Mouse (Mus musculus) myocyte (in vitro differentiated cells): ENCODE measurements around the gene Stk25. TPM values are rescaled to one million over a fixed set of nuclear protein-coding genes. Genes with fewer than 3 reads are reported as not detected.

Experiments used
- H3K27me3 ChIP-seq: one replicate; pipeline ENCODE4 v1.6.1; 2011; ENCODE audit not compliant: control insufficient read depth, insufficient read depth, insufficient read length
- H3K36me3 ChIP-seq: one replicate; pipeline ENCODE4 v1.6.1; 2011; ENCODE audit not compliant: control insufficient read depth, insufficient read depth
- H3K4me2 ChIP-seq: one replicate; pipeline ENCODE4 v1.6.1; 2011; ENCODE audit warnings: low read depth, control low read depth
- H3K4me3 ChIP-seq: one replicate; pipeline ENCODE4 v1.5.1; 2011; ENCODE audit warnings: mild to moderate bottlenecking, control low read depth, moderate library complexity
- H3K79me2 ChIP-seq: one replicate; pipeline ENCODE4 v1.6.1; 2011; ENCODE audit not compliant: control insufficient read depth, insufficient read depth
- H3ac ChIP-seq: one replicate; pipeline ENCODE4 v1.6.1; 2011; ENCODE audit not compliant: control insufficient read depth, insufficient read length
- CEBPB ChIP-seq: IDR thresholded peaks from 2 replicates; pipeline ENCODE4 v1.6.1; 2011; ENCODE audit warnings: mild to moderate bottlenecking, moderate library complexity; ENCODE audit not compliant: poor library complexity, insufficient read depth, severe bottlenecking
- E2F4 ChIP-seq: IDR thresholded peaks from one replicate; pipeline ENCODE4 v1.6.1; 2011; ENCODE audit warnings: mild to moderate bottlenecking, control low read depth, moderate library complexity; ENCODE audit not compliant: insufficient read depth
- MAX ChIP-seq: IDR thresholded peaks from one replicate; pipeline ENCODE4 v1.6.1; 2011; ENCODE audit warnings: low read depth, mild to moderate bottlenecking, control low read depth
- MYOD1 ChIP-seq, 3 experiments: IDR thresholded peaks; one replicate each; pipeline ENCODE4 v1.6.1; 2011; ENCODE audit warnings: control low read depth in 2 of 3, low read depth in 2 of 3, mild to moderate bottlenecking in 2 of 3, moderate library complexity in 1 of 3; ENCODE audit not compliant: insufficient read length in 2 of 3, control insufficient read depth in 1 of 3
- MYOG ChIP-seq, 3 experiments: IDR thresholded peaks; one replicate each; pipeline ENCODE4 v1.6.1; 2011; ENCODE audit warnings: control low read depth in 2 of 3, low read depth in 2 of 3, mild to moderate bottlenecking in 2 of 3; ENCODE audit not compliant: insufficient read length in 2 of 3, control insufficient read depth in 1 of 3, insufficient read depth in 1 of 3
- POLR2A ChIP-seq: IDR thresholded peaks from one replicate; pipeline ENCODE4 v1.6.1; 2011; ENCODE audit warnings: low read depth, mild to moderate bottlenecking, control low read depth, moderate library complexity; ENCODE audit not compliant: insufficient read length
- POLR2AphosphoS2 ChIP-seq: IDR thresholded peaks from one replicate; pipeline ENCODE4 v1.6.1; 2011; ENCODE audit warnings: low read depth, control low read depth; ENCODE audit not compliant: insufficient read length
- REST ChIP-seq: IDR thresholded peaks from one replicate; pipeline ENCODE4 v1.6.1; 2011; ENCODE audit warnings: mild to moderate bottlenecking, control low read depth, moderate library complexity; ENCODE audit not compliant: insufficient read depth, insufficient read length
- SRF ChIP-seq: IDR thresholded peaks from one replicate; pipeline ENCODE4 v1.6.1; 2011; ENCODE audit warnings: low read depth; ENCODE audit not compliant: control insufficient read depth, insufficient read length
- TCF12 ChIP-seq: IDR thresholded peaks from one replicate; pipeline ENCODE4 v1.6.1; 2011; ENCODE audit warnings: mild to moderate bottlenecking, control low read depth; ENCODE audit not compliant: poor library complexity, insufficient read depth, severe bottlenecking
- TCF3 ChIP-seq: IDR thresholded peaks from one replicate; pipeline ENCODE4 v1.6.1; 2011; ENCODE audit warnings: low read depth, control low read depth; ENCODE audit not compliant: insufficient read length
- USF1 ChIP-seq: IDR thresholded peaks from one replicate; pipeline ENCODE4 v1.6.1; 2011; ENCODE audit warnings: low read depth, mild to moderate bottlenecking, control low read depth, moderate library complexity
- polyA plus RNA-seq: library from polyadenylated mRNA; unstranded; fragments of >200 nt; fragmentation: generic; extraction: Trizol; gene quantifications from one replicate; pipeline ENCODE4 v1.2.1, GENCODE M21; 2012; ENCODE audit warnings: missing spikeins

Gene Stk25
- polyA plus RNA-seq, 1 experiment, result 119 TPM

DNA sequence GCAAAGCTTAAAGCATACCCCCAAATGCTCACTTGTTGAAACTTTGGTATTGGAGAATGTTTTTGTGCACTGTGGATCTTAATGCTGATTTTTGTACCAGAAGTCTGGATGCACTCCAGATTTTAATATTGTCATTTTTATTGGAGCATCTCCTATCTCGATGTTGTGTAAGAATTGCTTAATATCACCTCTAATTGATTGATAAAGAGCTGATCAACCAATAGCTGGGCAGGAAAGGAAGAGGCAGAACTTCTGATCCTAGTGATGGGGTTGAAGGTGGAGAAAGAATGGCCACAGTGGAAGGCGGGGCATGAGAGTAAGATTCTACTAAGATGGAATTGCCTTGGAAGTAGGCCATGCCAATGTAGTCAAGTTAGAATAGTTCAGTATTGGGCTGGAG is 16.5 kb downstream of the Stk25 start:
- Histone ChIP-seq H3K36me3 (no peaks in the 10 kb centered on the region), H3K27me3 (no peaks in the 10 kb centered on the region), H3K4me2 (no peak overlapping the region), H3ac (no peak overlapping the region), H3K79me2 (no peaks in the 10 kb centered on the region), H3K4me3 (no peak overlapping the region)
- TF ChIP-seq MAX, result no peak
- no peak for TF ChIP-seq CEBPB
- TF ChIP-seq TCF3, result no peak
- no peak for TF ChIP-seq POLR2AphosphoS2
- no peak for TF ChIP-seq USF1
- TF ChIP-seq MYOG (IDR thresholded peaks at IDR 0.05; ENCODE audit: control insufficient read depth in 1 of 3, insufficient read depth in 1 of 3, insufficient read length in 2 of 3, low read depth in 2 of 3), result no peak
- no peak for TF ChIP-seq E2F4

GRCm38 (mm10) chr1:93636211-93636897 is 22.1 kb downstream of the Stk25 start:
- H3ac ChIP-seq, result no peak overlapping the region
- peak overlapping the region; percentile 68 for H3K4me3 ChIP-seq
- H3K4me2 ChIP-seq, result peak overlapping the region; percentile 96
- TF ChIP-seq MAX (no peak), MYOD1 (IDR thresholded peaks at IDR 0.05; ENCODE audit: control insufficient read depth in 1 of 3, insufficient read length in 2 of 3, low read depth in 2 of 3) (no peak), CEBPB (no peak), TCF12 (no peak), E2F4 (no peak)
- no peaks in the 10 kb centered on the region for H3K27me3 ChIP-seq
- H3K79me2 ChIP-seq, result peaks cover 29% of the 10 kb centered on the region
- no peaks in the 10 kb centered on the region for H3K36me3 ChIP-seq

GRCm38 (mm10) chr1:93635580-93636192 is 22.8 kb downstream of the Stk25 start:
- H3K36me3 ChIP-seq, result no peaks in the 10 kb centered on the region
- TF ChIP-seq TCF3, result no peak
- TF ChIP-seq MYOD1 (IDR thresholded peaks at IDR 0.05; ENCODE audit: control insufficient read depth in 1 of 3, insufficient read length in 2 of 3, low read depth in 2 of 3), result peak in 1 of 3 experiments; percentile 21
- TF ChIP-seq CEBPB, result peak; percentile 97
- no peak for TF ChIP-seq TCF12
- no peak for TF ChIP-seq E2F4
- peak; percentile 63 for TF ChIP-seq SRF
- peak in 1 of 3 experiments; percentile 50 for TF ChIP-seq MYOG (IDR thresholded peaks at IDR 0.05; ENCODE audit: control insufficient read depth in 1 of 3, insufficient read depth in 1 of 3, insufficient read length in 2 of 3, low read depth in 2 of 3)
- peak; percentile 72 for TF ChIP-seq POLR2A
- peak; percentile 80 for TF ChIP-seq POLR2AphosphoS2
- H3K4me2 ChIP-seq, result peak overlapping the region; percentile 96
- peak overlapping the region; percentile 68 for H3K4me3 ChIP-seq
- H3K79me2 ChIP-seq, result peaks cover 36% of the 10 kb centered on the region
- H3K27me3 ChIP-seq, result no peaks in the 10 kb centered on the region
- H3ac ChIP-seq, result peak overlapping the region; percentile 51

DNA sequence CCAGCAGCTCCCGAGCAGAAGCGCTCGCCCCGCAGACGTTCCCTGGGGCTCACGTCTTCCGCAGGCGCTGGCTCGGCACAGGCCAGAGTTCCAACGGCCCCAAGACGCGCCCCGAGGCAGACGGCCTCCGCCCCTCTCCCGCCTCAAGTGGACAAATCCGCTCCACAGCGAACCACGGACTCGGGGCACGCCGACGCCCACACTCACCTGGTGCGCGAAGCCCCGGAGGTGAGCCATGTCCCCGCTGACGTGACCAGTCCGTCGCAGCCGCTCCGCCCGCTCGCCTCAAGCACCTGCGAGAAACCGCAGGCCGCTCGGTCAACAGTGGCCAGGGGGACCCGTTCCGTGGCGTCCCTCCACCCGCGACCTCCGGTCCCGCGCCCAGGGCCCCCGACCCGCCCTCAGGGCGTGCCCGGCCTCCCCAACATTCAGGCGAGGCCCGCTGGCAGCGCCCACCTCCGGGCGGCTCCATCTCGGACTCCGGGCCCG is 23.3 kb downstream of the Stk25 start:
- H3K4me3 ChIP-seq, result peak overlapping the region; percentile 68
- H3K27me3 ChIP-seq, result no peaks in the 10 kb centered on the region
- H3K79me2 ChIP-seq, result peaks cover 42% of the 10 kb centered on the region
- peak overlapping the region; percentile 78 for H3K4me2 ChIP-seq
- H3ac ChIP-seq, result peak overlapping the region; percentile 51
- H3K36me3 ChIP-seq, result peaks cover under 1% of the 10 kb centered on the region
- TF ChIP-seq POLR2A (peak; percentile 15), USF1 (no peak), MAX (no peak), CEBPB (no peak), MYOG (IDR thresholded peaks at IDR 0.05; ENCODE audit: control insufficient read depth in 1 of 3, insufficient read depth in 1 of 3, insufficient read length in 2 of 3, low read depth in 2 of 3) (peak in 1 of 3 experiments; percentile 35), MYOD1 (IDR thresholded peaks at IDR 0.05; ENCODE audit: control insufficient read depth in 1 of 3, insufficient read length in 2 of 3, low read depth in 2 of 3) (peak in 1 of 3 experiments; percentile 45), REST (no peak), E2F4 (no peak), TCF12 (no peak), POLR2AphosphoS2 (no peak), SRF (no peak), TCF3 (no peak)

DNA sequence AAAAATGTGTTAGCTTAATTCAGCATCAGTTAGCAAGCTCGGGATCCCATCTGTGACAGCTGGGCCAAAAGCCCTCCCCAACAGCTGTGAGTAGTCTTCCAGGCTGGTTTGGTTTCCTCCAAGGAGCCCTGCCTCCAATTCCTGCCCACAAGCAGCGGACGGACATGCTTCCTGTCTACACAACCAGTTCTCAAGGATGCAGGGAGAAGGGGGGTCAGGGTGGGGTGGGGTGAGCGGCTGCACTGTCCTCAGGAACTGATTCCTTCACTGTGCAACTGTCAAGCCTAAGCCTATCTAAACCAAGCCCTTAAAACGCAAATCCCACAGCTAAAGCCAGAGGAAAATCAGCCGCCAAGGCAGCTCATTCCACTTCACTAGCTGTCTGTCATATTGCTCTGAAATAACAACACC is 24.0 kb downstream of the Stk25 start:
- Histone ChIP-seq H3K27me3 (no peaks in the 10 kb centered on the region), H3K4me3 (peak overlapping the region; percentile 68), H3K79me2 (peaks cover 46% of the 10 kb centered on the region), H3K4me2 (peak overlapping the region; percentile 78), H3K36me3 (peaks cover 5% of the 10 kb centered on the region), H3ac (peak overlapping the region; percentile 51)
- TF ChIP-seq POLR2A, result no peak
- no peak for TF ChIP-seq USF1
- no peak for TF ChIP-seq MAX
- peak; percentile 82 for TF ChIP-seq TCF12
- TF ChIP-seq MYOD1 (IDR thresholded peaks at IDR 0.05; ENCODE audit: control insufficient read depth in 1 of 3, insufficient read length in 2 of 3, low read depth in 2 of 3), result peak; percentile 85 to 91 (median 89)
- TF ChIP-seq SRF, result no peak
- TF ChIP-seq POLR2AphosphoS2, result no peak
- TF ChIP-seq TCF3, result peak; percentile 66
- TF ChIP-seq CEBPB, result no peak
- no peak for TF ChIP-seq E2F4
- peak; percentile 70 to 94 (median 93) for TF ChIP-seq MYOG (IDR thresholded peaks at IDR 0.05; ENCODE audit: control insufficient read depth in 1 of 3, insufficient read depth in 1 of 3, insufficient read length in 2 of 3, low read depth in 2 of 3)
- TF ChIP-seq REST, result no peak
